Mouse (Mus musculus): Measurements from ENCODE around the gene Ccser1.

DNA sequence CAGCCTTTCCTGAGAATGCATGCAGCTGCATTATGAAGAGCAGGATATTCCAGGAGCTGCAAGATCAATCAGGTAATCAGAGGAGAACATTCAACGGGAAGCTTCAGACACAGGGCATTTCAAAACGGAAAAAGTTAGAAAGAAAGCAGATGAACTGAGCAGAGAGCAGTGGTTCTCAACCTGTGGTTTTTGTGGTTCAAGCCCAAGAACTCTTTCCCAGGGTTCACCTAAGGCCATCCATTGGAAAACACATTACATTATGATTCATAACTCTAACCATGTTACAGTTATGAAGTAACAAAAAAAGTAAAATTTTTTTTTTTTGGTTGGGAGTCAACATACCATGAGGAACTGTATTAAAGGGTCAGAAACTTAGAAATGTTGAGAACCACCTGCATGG lies 37.6 kb downstream of the Ccser1 start:
- no peak for TF ChIP-seq TAL1 (IDR thresholded peaks at IDR 0.05; ENCODE audit: low read length)
- no peak for TF ChIP-seq GATA1 (IDR thresholded peaks at IDR 0.05; ENCODE audit: low read length)
